Mouse (Mus musculus) ovary, adult 10 weeks (tissue): ENCODE data around the gene Vmn1r167. TPM values are rescaled to one million over a fixed set of nuclear protein-coding genes. Genes with fewer than 3 reads are reported as not detected.

Experiments used
- polyA plus RNA-seq: library from polyadenylated mRNA; stranded (reverse); fragments of 350-450 nt; fragmentation: Illumina TruSeq; extraction: RNeasy Lipid Tissue Mini Kit (QIAGEN cat#74804); gene quantifications from one replicate; pipeline ENCODE4 v1.2.3, GENCODE M21; 2014

Gene Vmn1r167
- polyA plus RNA-seq, result not detected

DNA sequence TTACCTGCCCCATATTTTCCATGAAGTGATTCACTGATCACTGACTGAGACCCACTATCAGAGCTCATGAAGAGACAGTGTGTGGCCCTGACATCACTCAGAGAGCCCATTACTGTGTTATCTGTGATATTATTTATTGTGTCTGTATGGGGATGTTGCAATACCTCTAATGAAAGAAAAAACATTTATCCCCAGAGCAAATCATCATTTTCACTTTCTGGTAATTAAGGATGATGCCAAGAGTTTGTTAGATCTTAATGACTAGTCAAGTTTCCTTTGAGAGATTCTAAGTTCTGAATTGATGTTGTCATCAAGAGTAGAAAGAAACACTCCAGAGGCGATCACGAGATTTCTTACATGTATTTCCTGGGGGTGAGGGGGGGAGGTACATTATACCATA lies at the start of gene Vmn1r167:
TSS of gene Vmn1r167 (minus strand) at position 101 of the 400 bp plus-strand sequence.

DNA sequence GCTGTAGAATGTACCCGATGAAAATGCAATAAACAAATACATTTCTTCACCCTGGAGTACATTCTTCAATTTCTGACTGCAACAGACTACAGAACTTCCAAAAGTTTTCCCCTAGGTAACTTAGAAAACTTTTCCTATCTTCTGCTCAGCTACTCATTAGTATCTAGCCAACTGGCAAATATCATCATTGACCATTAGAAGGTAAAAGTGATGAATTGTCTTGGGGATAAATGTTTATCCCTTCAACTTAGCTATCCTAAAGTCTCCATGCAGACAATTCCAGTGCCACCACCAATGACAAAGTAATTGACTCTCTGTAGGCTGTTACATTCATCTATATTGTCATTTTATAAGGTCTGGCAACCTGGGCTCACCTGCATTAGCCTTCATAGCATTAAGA lies 32.4 kb upstream of the Vmn1r167 start, which contains the start of gene Vmn1r168:
TSS of gene Vmn1r168 (plus strand) at position 301 of the 400 bp plus-strand sequence.

Other genes with a start within 250 kb of the Vmn1r167 start
- gene Gm6902, start 228.3 kb downstream of the Vmn1r167 start, polyA plus RNA-seq, result not detected
- 9.6 TPM for gene Nlrp4e, start 206.0 kb downstream of the Vmn1r167 start, polyA plus RNA-seq
- gene Nlrp5, start 121.3 kb downstream of the Vmn1r167 start, polyA plus RNA-seq, result 52.9 TPM
- not detected for gene Vmn1r168, start 32.5 kb upstream of the Vmn1r167 start, polyA plus RNA-seq
- gene Vmn1r169, start 68.3 kb upstream of the Vmn1r167 start, polyA plus RNA-seq, result not detected
- not detected for gene Vmn1r170, start 99.0 kb upstream of the Vmn1r167 start, polyA plus RNA-seq
- gene Vmn1r171, start 123.5 kb upstream of the Vmn1r167 start, polyA plus RNA-seq, result not detected
- not detected for gene Vmn1r172, start 151.1 kb upstream of the Vmn1r167 start, polyA plus RNA-seq
- gene Vmn1r173, start 193.5 kb upstream of the Vmn1r167 start, polyA plus RNA-seq, result not detected
- not detected for gene Vmn1r174, start 245.1 kb upstream of the Vmn1r167 start, polyA plus RNA-seq